Mouse (Mus musculus) megakaryocyte, adult 5-6 weeks (primary cell): ENCODE data around the gene Terf2. TPM values are rescaled to one million over a fixed set of nuclear protein-coding genes. Genes with fewer than 3 reads are reported as not detected.

Source experiments
- total RNA-seq, 2 experiments: library from RNA; stranded (forward) in 1 of 2; stranded (reverse) in 1 of 2; fragments of 153-499, 151-499 nt in 1 of 2; fragments of 221-1000, 200-1000 nt in 1 of 2; gene quantifications; 2 replicates each; pipeline versions ENCODE4 v1.2.3 to v1.2.4; 2015 to 2017

Gene Terf2
- total RNA-seq, 2 experiments from 2014 or later: 19.0 to 26.6 TPM

Other genes with a start within 250 kb of the Terf2 start
- gene Has3, start 226.3 kb downstream of the Terf2 start, total RNA-seq (2015): not detected in 2 replicates
- gene Has3, start 226.3 kb downstream of the Terf2 start, total RNA-seq (2017): 0.16 TPM in 1 of 2 replicates, not detected in the other
- 10.0 and 13.9 TPM in 2 replicates for gene Utp4, start 202.9 kb downstream of the Terf2 start, total RNA-seq (2015)
- gene Utp4, start 202.9 kb downstream of the Terf2 start, total RNA-seq (2017): 9.4 and 11.5 TPM in 2 replicates
- 7.7 and 8.5 TPM in 2 replicates for gene Sntb2, start 160.8 kb downstream of the Terf2 start, total RNA-seq (2015)
- gene Sntb2, start 160.8 kb downstream of the Terf2 start, total RNA-seq (2017): 12.0 and 13.3 TPM in 2 replicates
- gene Vps4a, start 65.3 kb downstream of the Terf2 start, total RNA-seq (2015): 33.9 and 36.9 TPM in 2 replicates
- 41.4 and 42.8 TPM in 2 replicates for gene Vps4a, start 65.3 kb downstream of the Terf2 start, total RNA-seq (2017)
- gene Pdf, start 47.9 kb downstream of the Terf2 start, total RNA-seq (2015): 9.8 and 12.9 TPM in 2 replicates
- gene Pdf, start 47.9 kb downstream of the Terf2 start, total RNA-seq (2017): 15.6 and 29.5 TPM in 2 replicates
- 14.7 and 16.8 TPM in 2 replicates for gene Cog8, start 39.9 kb downstream of the Terf2 start, total RNA-seq (2015)
- 17.7 and 24.3 TPM in 2 replicates for gene Cog8, start 39.9 kb downstream of the Terf2 start, total RNA-seq (2017)
- gene Nip7, start 39.7 kb downstream of the Terf2 start, total RNA-seq (2015): 16.5 and 26.4 TPM in 2 replicates
- gene Nip7, start 39.7 kb downstream of the Terf2 start, total RNA-seq (2017): 10.6 and 12.5 TPM in 2 replicates
- gene Tmed6, start 30.9 kb downstream of the Terf2 start, total RNA-seq (2015): 0.57 TPM in 1 of 2 replicates, not detected in the other
- not detected in 2 replicates for gene Tmed6, start 30.9 kb downstream of the Terf2 start, total RNA-seq (2017)
- gene Cyb5b, start 54.1 kb upstream of the Terf2 start, total RNA-seq (2015): 41.8 and 43.9 TPM in 2 replicates
- gene Cyb5b, start 54.1 kb upstream of the Terf2 start, total RNA-seq (2017): 43.9 and 46.7 TPM in 2 replicates
- gene Nfat5, start 196.9 kb upstream of the Terf2 start, total RNA-seq (2015): 32.2 and 33.1 TPM in 2 replicates
- gene Nfat5, start 196.9 kb upstream of the Terf2 start, total RNA-seq (2017): 17.6 and 19.4 TPM in 2 replicates